Mouse (Mus musculus): ENCODE measurements at regions not wholly inside any gene's neighbourhood (a gene's known extent, or its start where the extent isn't known, plus 50 kb on each side); places are given as distances from the start of the nearest gene placed in this dataset.

DNA sequence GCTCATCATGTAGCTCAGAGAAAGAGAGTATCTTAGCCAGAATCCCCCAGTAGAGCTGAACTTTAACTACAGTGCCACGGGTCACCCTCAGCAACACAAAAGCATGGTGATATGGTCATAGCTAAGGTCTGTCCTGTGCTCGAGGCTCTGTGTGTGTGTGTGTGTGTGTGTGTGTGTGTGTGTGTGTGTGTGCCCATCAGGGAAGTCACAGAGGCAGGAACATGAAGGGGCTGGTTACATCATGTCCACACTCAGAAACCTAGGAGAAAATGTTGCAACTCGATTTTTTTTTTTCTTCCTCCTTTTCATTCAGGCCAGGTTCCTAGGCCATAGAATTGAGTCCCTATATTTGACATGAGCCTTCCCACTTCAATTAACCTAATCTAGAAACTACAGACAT, 441.8 kb downstream of the Rps24 start:
- Histone ChIP-seq H3K4me2 (ENCODE audit: low read depth, severe bottlenecking) (no peak overlapping the region), H3K4me1 (ENCODE audit: control insufficient read depth, insufficient read depth, low read length) (peaks cover 14% of the 10 kb centered on the region), H3K27me3 (ENCODE audit: control insufficient read depth, insufficient read depth, low read length) (no peaks in the 10 kb centered on the region), H3K36me3 (ENCODE audit: control insufficient read depth, insufficient read depth, low read length) (no peaks in the 10 kb centered on the region), H3K9ac (ENCODE audit: low read length) (no peak overlapping the region), H3K9me3 (ENCODE audit: control insufficient read depth, low read length) (no peaks in the 10 kb centered on the region), H3K27ac (replicated peaks; ENCODE audit: low read depth, low read length) (no peak overlapping the region), H3K4me3 (ENCODE audit: low read depth, low read length) (no peak overlapping the region)
- no peak for ATAC-seq (ENCODE audit: insufficient number of reproducible peaks, low FRiP score, low TSS enrichment, low read depth)
- no peak for DNase-seq (ENCODE audit: low spot score)
- 81% methylated on average over 3 of the region's 3 CpGs for WGBS

- DNase-seq (ENCODE audit: low spot score): no peak
- Histone ChIP-seq H3K4me1 (ENCODE audit: control insufficient read depth, insufficient read depth, low read length) (peaks cover 14% of the 10 kb centered on the region), H3K27me3 (ENCODE audit: control insufficient read depth, insufficient read depth, low read length) (no peaks in the 10 kb centered on the region), H3K9me3 (ENCODE audit: control insufficient read depth, low read length) (no peaks in the 10 kb centered on the region), H3K27ac (replicated peaks; ENCODE audit: low read depth, low read length) (no peak overlapping the region), H3K4me2 (ENCODE audit: low read depth, severe bottlenecking) (no peak overlapping the region), H3K36me3 (ENCODE audit: control insufficient read depth, insufficient read depth, low read length) (no peaks in the 10 kb centered on the region), H3K4me3 (ENCODE audit: low read depth, low read length) (no peak overlapping the region), H3K9ac (ENCODE audit: low read length) (no peak overlapping the region)
- WGBS: 36% methylated on average over 7 of the region's 7 CpGs
- no peak for ATAC-seq (ENCODE audit: insufficient number of reproducible peaks, low FRiP score, low TSS enrichment, low read depth)
Measured at GRCm38 (mm10) chr14:24930251-24930650, 443.3 kb downstream of the Rps24 start.

- Histone ChIP-seq H3K4me2 (ENCODE audit: low read depth, severe bottlenecking) (no peak overlapping the region), H3K27me3 (ENCODE audit: control insufficient read depth, insufficient read depth, low read length) (no peaks in the 10 kb centered on the region), H3K4me1 (ENCODE audit: control insufficient read depth, insufficient read depth, low read length) (no peaks in the 10 kb centered on the region), H3K4me3 (ENCODE audit: low read depth, low read length) (no peak overlapping the region), H3K36me3 (ENCODE audit: control insufficient read depth, insufficient read depth, low read length) (no peaks in the 10 kb centered on the region), H3K27ac (replicated peaks; ENCODE audit: low read depth, low read length) (no peak overlapping the region), H3K9ac (ENCODE audit: low read length) (no peak overlapping the region), H3K9me3 (ENCODE audit: control insufficient read depth, low read length) (no peaks in the 10 kb centered on the region)
- DNase-seq (ENCODE audit: low spot score): no peak
- ATAC-seq (ENCODE audit: insufficient number of reproducible peaks, low FRiP score, low TSS enrichment, low read depth): no peak
- WGBS: 98% methylated on average over 2 of the region's 2 CpGs
Measured at GRCm38 (mm10) chr14:24937876-24938275, 451.0 kb downstream of the Rps24 start.

- Histone ChIP-seq H3K4me1 (ENCODE audit: control insufficient read depth, insufficient read depth, low read length) (no peaks in the 10 kb centered on the region), H3K4me2 (ENCODE audit: low read depth, severe bottlenecking) (no peak overlapping the region), H3K27ac (replicated peaks; ENCODE audit: low read depth, low read length) (no peak overlapping the region; the same call in 1 of the 2 replicates), H3K36me3 (ENCODE audit: control insufficient read depth, insufficient read depth, low read length) (no peaks in the 10 kb centered on the region), H3K4me3 (ENCODE audit: low read depth, low read length) (no peak overlapping the region), H3K27me3 (ENCODE audit: control insufficient read depth, insufficient read depth, low read length) (no peaks in the 10 kb centered on the region), H3K9me3 (ENCODE audit: control insufficient read depth, low read length) (no peaks in the 10 kb centered on the region), H3K9ac (ENCODE audit: low read length) (no peak overlapping the region)
- WGBS: 78% methylated on average over 4 of the region's 4 CpGs
- DNase-seq (ENCODE audit: low spot score): no peak
- no peak for ATAC-seq (ENCODE audit: insufficient number of reproducible peaks, low FRiP score, low TSS enrichment, low read depth)
Measured at GRCm38 (mm10) chr14:24939068-24939467, 452.1 kb downstream of the Rps24 start.

GRCm38 (mm10) chr14:24939476-24940200, 452.7 kb downstream of the Rps24 start:
- 78% methylated on average over 9 of the region's 9 CpGs for WGBS
- no peak for DNase-seq (ENCODE audit: low spot score)
- H3K4me2 ChIP-seq (ENCODE audit: low read depth, severe bottlenecking): no peak overlapping the region

GRCm38 (mm10) chr14:24945716-24946115, 458.8 kb downstream of the Rps24 start:
- Histone ChIP-seq H3K9me3 (ENCODE audit: control insufficient read depth, low read length) (no peaks in the 10 kb centered on the region), H3K4me3 (ENCODE audit: low read depth, low read length) (no peak overlapping the region), H3K36me3 (ENCODE audit: control insufficient read depth, insufficient read depth, low read length) (no peaks in the 10 kb centered on the region), H3K4me1 (ENCODE audit: control insufficient read depth, insufficient read depth, low read length) (no peaks in the 10 kb centered on the region), H3K9ac (ENCODE audit: low read length) (no peak overlapping the region), H3K4me2 (ENCODE audit: low read depth, severe bottlenecking) (no peak overlapping the region), H3K27ac (replicated peaks; ENCODE audit: low read depth, low read length) (no peak overlapping the region), H3K27me3 (ENCODE audit: control insufficient read depth, insufficient read depth, low read length) (no peaks in the 10 kb centered on the region)
- WGBS: 52% methylated on average over 2 of the region's 2 CpGs
- ATAC-seq (ENCODE audit: insufficient number of reproducible peaks, low FRiP score, low TSS enrichment, low read depth): no peak
- DNase-seq (ENCODE audit: low spot score): peak; percentile 46

More at GRCm38 (mm10) chr14:24939476-24940200, 452.7 kb downstream of the Rps24 start:
- Histone ChIP-seq H3K4me1 (ENCODE audit: control insufficient read depth, insufficient read depth, low read length) (no peaks in the 10 kb centered on the region), H3K4me3 (ENCODE audit: low read depth, low read length) (no peak overlapping the region), H3K9ac (ENCODE audit: low read length) (no peak overlapping the region), H3K27me3 (ENCODE audit: control insufficient read depth, insufficient read depth, low read length) (no peaks in the 10 kb centered on the region), H3K27ac (replicated peaks; ENCODE audit: low read depth, low read length) (no peak overlapping the region; the same call in 1 of the 2 replicates), H3K36me3 (ENCODE audit: control insufficient read depth, insufficient read depth, low read length) (no peaks in the 10 kb centered on the region), H3K9me3 (ENCODE audit: control insufficient read depth, low read length) (no peaks in the 10 kb centered on the region)
- ATAC-seq (ENCODE audit: insufficient number of reproducible peaks, low FRiP score, low TSS enrichment, low read depth): no peak

DNA sequence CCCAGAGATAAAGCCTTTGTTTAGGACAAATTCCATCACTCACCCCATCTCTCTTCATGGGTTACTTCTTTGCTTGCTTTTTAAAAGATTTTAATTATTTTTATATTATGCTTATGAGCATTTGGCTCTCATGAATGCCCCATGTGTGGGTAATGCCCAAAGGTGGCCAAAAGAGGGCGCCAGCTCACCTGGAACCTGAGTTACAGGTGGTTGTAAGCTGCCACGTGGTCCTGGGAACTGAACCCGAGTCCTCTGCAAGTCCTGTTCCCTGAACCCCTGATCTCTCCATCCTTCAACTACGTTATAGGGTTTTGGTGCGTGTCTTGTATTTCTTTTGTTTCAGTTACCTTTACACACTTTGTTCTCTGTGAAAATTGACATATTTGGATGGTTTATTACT, 460.2 kb downstream of the Rps24 start:
- Histone ChIP-seq H3K27me3 (ENCODE audit: control insufficient read depth, insufficient read depth, low read length) (no peaks in the 10 kb centered on the region), H3K9me3 (ENCODE audit: control insufficient read depth, low read length) (no peaks in the 10 kb centered on the region), H3K9ac (ENCODE audit: low read length) (no peak overlapping the region), H3K27ac (replicated peaks; ENCODE audit: low read depth, low read length) (no peak overlapping the region), H3K4me2 (ENCODE audit: low read depth, severe bottlenecking) (no peak overlapping the region), H3K4me1 (ENCODE audit: control insufficient read depth, insufficient read depth, low read length) (no peaks in the 10 kb centered on the region), H3K36me3 (ENCODE audit: control insufficient read depth, insufficient read depth, low read length) (no peaks in the 10 kb centered on the region), H3K4me3 (ENCODE audit: low read depth, low read length) (no peak overlapping the region)
- DNase-seq (ENCODE audit: low spot score) (no peak), ATAC-seq (ENCODE audit: insufficient number of reproducible peaks, low FRiP score, low TSS enrichment, low read depth) (no peak)
- WGBS: 75% methylated on average over 5 of the region's 5 CpGs

- no peak overlapping the region for H3K4me2 ChIP-seq (ENCODE audit: low read depth, severe bottlenecking)
- ATAC-seq (ENCODE audit: insufficient number of reproducible peaks, low FRiP score, low TSS enrichment, low read depth): no peak
- WGBS: 84% methylated on average over 11 of the region's 11 CpGs
Measured at GRCm38 (mm10) chr14:24955891-24956410, 469.0 kb downstream of the Rps24 start.

More at GRCm38 (mm10) chr14:24955891-24956410, 469.0 kb downstream of the Rps24 start:
- DNase-seq (ENCODE audit: low spot score): no peak
- no peak overlapping the region for H3K9ac ChIP-seq (ENCODE audit: low read length)
- no peaks in the 10 kb centered on the region for H3K4me1 ChIP-seq (ENCODE audit: control insufficient read depth, insufficient read depth, low read length)
- H3K27me3 ChIP-seq (ENCODE audit: control insufficient read depth, insufficient read depth, low read length): no peaks in the 10 kb centered on the region
- H3K27ac ChIP-seq (replicated peaks; ENCODE audit: low read depth, low read length): no peak overlapping the region
- H3K4me3 ChIP-seq (ENCODE audit: low read depth, low read length): no peak overlapping the region
- H3K9me3 ChIP-seq (ENCODE audit: control insufficient read depth, low read length): no peaks in the 10 kb centered on the region
- H3K36me3 ChIP-seq (ENCODE audit: control insufficient read depth, insufficient read depth, low read length): no peaks in the 10 kb centered on the region
